Mouse (Mus musculus): ENCODE results near the gene Ldhd. TPM values are rescaled to one million over a fixed set of nuclear protein-coding genes. Genes with fewer than 3 reads are reported as not detected.
A peak's percentile ranks its signal among the peaks of the same experiment; 100 is the strongest.
"Not testable (repeated sequence)": the region's sequence is repeated elsewhere in the genome, so short reads cannot be mapped to it uniquely, and the experiment has no call there.

Ldhd gene
- polyA plus RNA-seq, 1 experiment from 2014 or later, result 0.60 TPM

GRCm38 (mm10) chr8:111644286-111645051, 14.3 kb upstream of the Ldhd start:
- H3K27ac ChIP-seq (replicated peaks), result peak overlapping the region; percentile 97
- WGBS, result 54% methylated on average over 12 of the region's 12 CpGs
- peak overlapping the region; percentile 60 for H3K4me2 ChIP-seq (replicated peaks)
- peak overlapping the region; percentile 98 for H3K4me3 ChIP-seq
- not testable (repeated sequence) for H3K27me3 ChIP-seq; H3K36me3 ChIP-seq; H3K9me3 ChIP-seq; ATAC-seq (replicated peaks)
- H3K9ac ChIP-seq (replicated peaks), result peak overlapping the region; percentile 93
- peaks cover 11% of the 10 kb centered on the region for H3K4me1 ChIP-seq

GRCm38 (mm10) chr8:111643264-111644141, 13.3 kb upstream of the Ldhd start, which contains the start of gene Zfp1:
Gene Zfp1, plus strand, starts transcription at chr8:111643401.
- Histone ChIP-seq H3K4me3 (peak within 1 kb of the TSS; percentile 98), H3K4me1 (peaks cover 11% of the 10 kb centered on the region), H3K4me2 (replicated peaks) (peak within 1 kb of the TSS; percentile 60), H3K36me3 (no peaks in the 10 kb centered on the region), H3K27ac (replicated peaks) (peak within 1 kb of the TSS; percentile 97), H3K9me3 (no peaks in the 10 kb centered on the region), H3K27me3 (no peaks in the 10 kb centered on the region), H3K9ac (replicated peaks) (peak within 1 kb of the TSS; percentile 93)
- WGBS, result under 1% methylated on average over 67 of the region's 75 CpGs
- peak; percentile 99 for ATAC-seq (replicated peaks)

- WGBS, result 14% methylated on average over 5 of the region's 5 CpGs
Observed at GRCm38 (mm10) chr8:111642939-111643263, 12.7 kb upstream of the Ldhd start.

GRCm38 (mm10) chr8:111642496-111642895, 12.3 kb upstream of the Ldhd start:
- Histone ChIP-seq H3K27me3 (no peaks in the 10 kb centered on the region), H3K4me1 (peaks cover 11% of the 10 kb centered on the region), H3K9me3 (no peaks in the 10 kb centered on the region), H3K4me2 (replicated peaks) (peak overlapping the region; percentile 60), H3K36me3 (no peaks in the 10 kb centered on the region), H3K9ac (replicated peaks) (no peak overlapping the region), H3K4me3 (peak overlapping the region; percentile 98), H3K27ac (replicated peaks) (peak overlapping the region; percentile 97; the same call in 1 of the 2 replicates)
- 68% methylated on average over 5 of the region's 5 CpGs for WGBS
- ATAC-seq (replicated peaks), result no peak

More at GRCm38 (mm10) chr8:111642939-111643263, 12.7 kb upstream of the Ldhd start:
- H3K4me3 ChIP-seq, result peak overlapping the region; percentile 98
- H3K4me2 ChIP-seq (replicated peaks), result peak overlapping the region; percentile 60
- peak overlapping the region; percentile 97 for H3K27ac ChIP-seq (replicated peaks)
- ATAC-seq (replicated peaks), result peak; percentile 52
- H3K27me3 ChIP-seq, result no peaks in the 10 kb centered on the region
- no peaks in the 10 kb centered on the region for H3K36me3 ChIP-seq
- peak overlapping the region; percentile 93 for H3K9ac ChIP-seq (replicated peaks)
- peaks cover 11% of the 10 kb centered on the region for H3K4me1 ChIP-seq
- H3K9me3 ChIP-seq, result no peaks in the 10 kb centered on the region

- Histone ChIP-seq H3K9ac (replicated peaks) (no peak overlapping the region), H3K27me3 (no peaks in the 10 kb centered on the region), H3K4me3 (no peak overlapping the region), H3K36me3 (no peaks in the 10 kb centered on the region), H3K4me1 (peaks cover 11% of the 10 kb centered on the region), H3K9me3 (no peaks in the 10 kb centered on the region), H3K27ac (replicated peaks) (no peak overlapping the region), H3K4me2 (replicated peaks) (no peak overlapping the region)
- WGBS, result 87% methylated on average over 2 of the region's 2 CpGs
- no peak for ATAC-seq (replicated peaks)
Observed at GRCm38 (mm10) chr8:111641064-111641463, 10.9 kb upstream of the Ldhd start.

DNA sequence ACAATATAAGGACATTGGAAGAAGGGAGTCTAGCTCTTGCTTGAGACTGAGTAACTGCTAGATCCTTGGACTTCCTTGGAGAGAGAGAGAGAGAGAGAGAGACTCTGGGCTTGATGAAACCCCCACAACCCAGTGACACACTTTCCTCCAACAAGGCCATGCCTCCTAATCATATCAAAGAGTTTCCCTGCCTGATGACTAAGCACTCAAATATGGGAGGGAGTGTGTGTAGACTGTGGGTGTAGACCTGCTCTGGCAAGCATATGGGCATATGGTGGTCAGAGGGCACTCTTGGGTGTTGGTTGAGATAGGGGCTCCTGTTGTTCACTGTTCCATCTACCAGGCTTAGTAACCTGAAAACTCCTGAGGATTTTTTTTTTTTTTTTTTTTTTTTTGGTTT, 7.9 kb upstream of the Ldhd start:
- H3K4me3 ChIP-seq, result no peak overlapping the region
- peaks cover 6% of the 10 kb centered on the region for H3K4me1 ChIP-seq
- H3K27ac ChIP-seq (replicated peaks), result no peak overlapping the region
- no peaks in the 10 kb centered on the region for H3K9me3 ChIP-seq
- no peaks in the 10 kb centered on the region for H3K27me3 ChIP-seq
- H3K9ac ChIP-seq (replicated peaks), result no peak overlapping the region
- ATAC-seq (replicated peaks), result no peak
- H3K36me3 ChIP-seq, result no peaks in the 10 kb centered on the region
- no peak overlapping the region for H3K4me2 ChIP-seq (replicated peaks)

GRCm38 (mm10) chr8:111632976-111633375, 2.8 kb upstream of the Ldhd start:
- Histone ChIP-seq H3K9ac (replicated peaks) (no peak overlapping the region), H3K36me3 (peaks cover 5% of the 10 kb centered on the region), H3K27ac (replicated peaks) (no peak overlapping the region), H3K9me3 (no peaks in the 10 kb centered on the region), H3K4me3 (no peak overlapping the region), H3K4me1 (peaks cover 3% of the 10 kb centered on the region; the same call in 1 of the 2 replicates), H3K4me2 (replicated peaks) (no peak overlapping the region), H3K27me3 (no peaks in the 10 kb centered on the region)
- ATAC-seq (replicated peaks), result no peak
- 93% methylated on average over 3 of the region's 3 CpGs for WGBS

- WGBS, result 88% methylated on average over 8 of the region's 8 CpGs
Observed at GRCm38 (mm10) chr8:111631589-111631988, 1.4 kb upstream of the Ldhd start.

GRCm38 (mm10) chr8:111628894-111629501, 1.2 kb downstream of the Ldhd start:
- no peaks in the 10 kb centered on the region for H3K9me3 ChIP-seq
- no peak overlapping the region for H3K4me2 ChIP-seq (replicated peaks)
- peaks cover 5% of the 10 kb centered on the region for H3K36me3 ChIP-seq
- WGBS, result 90% methylated on average over 19 of the region's 19 CpGs
- no peaks in the 10 kb centered on the region for H3K27me3 ChIP-seq
- no peak overlapping the region for H3K9ac ChIP-seq (replicated peaks)
- peaks cover 3% of the 10 kb centered on the region; the same call in 1 of the 2 replicates for H3K4me1 ChIP-seq
- no peak for ATAC-seq (replicated peaks)
- H3K4me3 ChIP-seq, result no peak overlapping the region
- H3K27ac ChIP-seq (replicated peaks), result no peak overlapping the region

More at GRCm38 (mm10) chr8:111631589-111631988, 1.4 kb upstream of the Ldhd start:
- no peak overlapping the region for H3K4me3 ChIP-seq
- H3K27ac ChIP-seq (replicated peaks), result no peak overlapping the region
- peaks cover 3% of the 10 kb centered on the region; the same call in 1 of the 2 replicates for H3K4me1 ChIP-seq
- H3K36me3 ChIP-seq, result peaks cover 5% of the 10 kb centered on the region
- H3K4me2 ChIP-seq (replicated peaks), result no peak overlapping the region
- ATAC-seq (replicated peaks), result no peak
- no peaks in the 10 kb centered on the region for H3K9me3 ChIP-seq
- no peaks in the 10 kb centered on the region for H3K27me3 ChIP-seq
- no peak overlapping the region for H3K9ac ChIP-seq (replicated peaks)

DNA sequence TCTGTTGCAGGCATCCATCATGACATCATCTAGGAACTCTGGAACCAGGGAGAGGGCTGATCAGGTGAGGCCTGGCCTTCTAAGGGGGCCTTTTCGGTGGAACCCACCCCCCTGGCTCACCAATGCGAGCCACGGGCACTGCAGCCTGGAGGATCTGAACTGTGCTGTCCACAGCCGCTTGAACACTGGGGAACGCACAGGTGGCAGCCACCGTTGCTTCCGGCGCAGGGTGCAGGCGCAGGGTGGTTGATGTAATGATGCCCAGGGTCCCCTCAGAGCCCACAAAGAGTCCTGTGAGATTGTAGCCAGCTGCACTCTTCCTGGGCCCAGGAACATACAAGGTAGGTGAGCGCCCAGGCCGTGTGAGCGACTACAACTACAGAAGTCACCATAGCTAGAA, 1.8 kb downstream of the Ldhd start:
- Histone ChIP-seq H3K4me1 (peaks cover 3% of the 10 kb centered on the region; the same call in 1 of the 2 replicates), H3K27me3 (no peaks in the 10 kb centered on the region), H3K36me3 (peaks cover 5% of the 10 kb centered on the region), H3K4me2 (replicated peaks) (no peak overlapping the region), H3K9ac (replicated peaks) (no peak overlapping the region), H3K4me3 (no peak overlapping the region), H3K27ac (replicated peaks) (no peak overlapping the region), H3K9me3 (no peaks in the 10 kb centered on the region)
- no peak for ATAC-seq (replicated peaks)
- WGBS, result 97% methylated on average over 12 of the region's 12 CpGs

DNA sequence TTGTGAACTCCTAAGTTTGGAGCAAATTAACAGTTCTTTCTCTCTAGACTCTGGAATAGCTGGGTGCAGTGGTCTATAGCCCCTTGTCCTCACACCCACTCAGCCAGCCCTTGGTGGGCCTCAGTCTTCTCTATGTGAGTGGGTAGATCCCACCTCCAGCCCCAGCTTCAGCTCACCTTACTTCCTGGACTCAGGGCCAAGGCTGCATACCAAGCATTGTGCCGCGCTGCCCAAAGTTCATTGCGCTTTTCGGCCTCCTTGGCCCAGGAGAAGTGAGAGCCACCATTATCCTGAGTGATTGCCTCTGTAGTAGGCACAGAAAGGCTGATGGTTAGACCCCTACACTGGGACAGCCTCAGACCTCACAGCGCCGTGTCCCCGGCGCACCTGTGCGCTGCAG, 2.3 kb downstream of the Ldhd start:
- Histone ChIP-seq H3K9ac (replicated peaks) (no peak overlapping the region), H3K27me3 (no peaks in the 10 kb centered on the region), H3K4me1 (peaks cover 3% of the 10 kb centered on the region; the same call in 1 of the 2 replicates), H3K4me3 (no peak overlapping the region), H3K27ac (replicated peaks) (no peak overlapping the region), H3K36me3 (peaks cover 9% of the 10 kb centered on the region), H3K9me3 (no peaks in the 10 kb centered on the region), H3K4me2 (replicated peaks) (no peak overlapping the region)
- WGBS, result 95% methylated on average over 9 of the region's 9 CpGs
- no peak for ATAC-seq (replicated peaks)

DNA sequence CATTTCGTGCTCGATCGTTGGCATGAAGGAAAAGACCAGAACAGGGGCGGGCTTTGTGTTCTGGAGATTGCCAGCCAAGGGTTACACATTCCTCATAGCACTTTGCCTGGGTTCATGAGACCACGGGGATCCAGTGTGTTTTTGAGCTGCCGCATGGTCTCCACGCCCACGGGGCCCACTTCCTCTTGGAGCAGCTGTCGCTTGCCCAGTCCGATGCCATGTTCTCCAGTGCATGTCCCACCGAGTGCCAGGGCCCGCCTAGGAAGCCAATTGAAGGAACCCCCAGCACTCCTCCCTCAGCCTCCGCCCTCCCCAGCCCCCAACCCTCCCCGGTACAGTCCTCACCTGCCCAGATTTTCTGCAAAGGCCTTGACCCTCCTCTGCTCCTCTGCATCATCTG, 3.2 kb downstream of the Ldhd start:
- ATAC-seq (replicated peaks), result no peak
- no peaks in the 10 kb centered on the region for H3K9me3 ChIP-seq
- H3K4me3 ChIP-seq, result no peak overlapping the region
- H3K4me2 ChIP-seq (replicated peaks), result no peak overlapping the region
- no peak overlapping the region for H3K27ac ChIP-seq (replicated peaks)
- H3K9ac ChIP-seq (replicated peaks), result no peak overlapping the region
- peaks cover 3% of the 10 kb centered on the region; the same call in 1 of the 2 replicates for H3K4me1 ChIP-seq
- 90% methylated on average over 14 of the region's 14 CpGs for WGBS
- peaks cover 15% of the 10 kb centered on the region for H3K36me3 ChIP-seq
- H3K27me3 ChIP-seq, result no peaks in the 10 kb centered on the region

Data from forebrain, embryonic 15.5 days (tissue).